Mouse (Mus musculus) heart, embryonic 10.5 days (tissue): ENCODE measurements at regions not wholly inside any gene's neighbourhood (a gene's known extent, or its start where the extent isn't known, plus 50 kb on each side); places are given as distances from the start of the nearest gene placed in this dataset.

Experiments
- DNase-seq: peaks from one replicate; pipeline ENCODE4 v3.0.0-alpha.2; 2017; ENCODE audit warnings: low spot score
- H3K27ac ChIP-seq: fragments of 300-500 bp; sonication (generic); 2 replicates; pipeline ENCODE4 v1.5.1; 2016; ENCODE audit warnings: mild to moderate bottlenecking
- H3K27me3 ChIP-seq: fragments of 300-500 bp; sonication (generic); 2 replicates; pipeline ENCODE4 v1.6.1; 2016; ENCODE audit warnings: mild to moderate bottlenecking; ENCODE audit not compliant: poor library complexity, insufficient read depth, severe bottlenecking
- H3K36me3 ChIP-seq: fragments of 300-500 bp; sonication (generic); 2 replicates; pipeline ENCODE4 v1.6.1; 2016; ENCODE audit warnings: mild to moderate bottlenecking, moderate library complexity
- H3K4me1 ChIP-seq: fragments of 300-500 bp; sonication (generic); 2 replicates; pipeline ENCODE4 v1.6.1; 2016; ENCODE audit warnings: mild to moderate bottlenecking
- H3K4me3 ChIP-seq: fragments of 300-500 bp; sonication (generic); 2 replicates; pipeline ENCODE4 v1.5.1; 2016; ENCODE audit warnings: mild to moderate bottlenecking, moderate library complexity
- H3K9me3 ChIP-seq: fragments of 300-500 bp; sonication (generic); 2 replicates; pipeline ENCODE4 v1.6.1; 2016; ENCODE audit warnings: mild to moderate bottlenecking, moderate library complexity
- WGBS: fragments of 180-500 bp; shearing (Covaris S2); methylation state at CpG from one replicate; pipeline ENCODE4 v1.1.7; 2016; 5-methylcytosine and 5-hydroxymethylcytosine counted together

GRCm38 (mm10) chr2:50377609-50378413, 81.2 kb upstream of the Mmadhc start:
- DNase-seq, result no peak
- no peaks in the 10 kb centered on the region for H3K27me3 ChIP-seq
- no peaks in the 10 kb centered on the region for H3K4me1 ChIP-seq
- WGBS, result 80% methylated on average over 16 of the region's 16 CpGs
- H3K4me3 ChIP-seq, result no peak overlapping the region
- no peak overlapping the region for H3K27ac ChIP-seq
- H3K36me3 ChIP-seq, result no peaks in the 10 kb centered on the region
- H3K9me3 ChIP-seq, result no peaks in the 10 kb centered on the region

DNA sequence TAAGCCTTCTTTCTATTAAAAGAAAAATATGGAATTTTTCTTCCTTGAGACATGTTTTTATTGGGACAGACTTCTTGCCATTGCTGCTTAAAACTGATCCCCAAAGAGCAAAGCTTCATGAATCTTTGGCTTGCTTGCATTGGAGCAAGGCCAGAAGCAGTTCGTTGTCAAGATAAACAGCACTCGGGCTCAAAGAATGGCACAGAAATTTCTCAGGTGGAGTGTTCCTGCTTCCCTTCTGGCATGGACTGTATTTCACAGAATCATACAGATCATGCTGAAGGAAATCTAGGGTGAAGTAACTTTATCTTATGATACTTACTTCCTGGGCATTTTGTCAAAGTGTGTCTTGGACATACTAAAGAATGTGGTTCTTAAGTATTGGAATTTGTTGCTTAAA, 77.0 kb upstream of the Mmadhc start:
- H3K9me3 ChIP-seq, result no peaks in the 10 kb centered on the region
- H3K4me3 ChIP-seq, result no peak overlapping the region
- H3K27me3 ChIP-seq, result no peaks in the 10 kb centered on the region
- H3K27ac ChIP-seq, result no peak overlapping the region
- 51% methylated on average over 2 of the region's 2 CpGs for WGBS
- DNase-seq, result no peak
- no peaks in the 10 kb centered on the region for H3K4me1 ChIP-seq
- H3K36me3 ChIP-seq, result no peaks in the 10 kb centered on the region

DNA sequence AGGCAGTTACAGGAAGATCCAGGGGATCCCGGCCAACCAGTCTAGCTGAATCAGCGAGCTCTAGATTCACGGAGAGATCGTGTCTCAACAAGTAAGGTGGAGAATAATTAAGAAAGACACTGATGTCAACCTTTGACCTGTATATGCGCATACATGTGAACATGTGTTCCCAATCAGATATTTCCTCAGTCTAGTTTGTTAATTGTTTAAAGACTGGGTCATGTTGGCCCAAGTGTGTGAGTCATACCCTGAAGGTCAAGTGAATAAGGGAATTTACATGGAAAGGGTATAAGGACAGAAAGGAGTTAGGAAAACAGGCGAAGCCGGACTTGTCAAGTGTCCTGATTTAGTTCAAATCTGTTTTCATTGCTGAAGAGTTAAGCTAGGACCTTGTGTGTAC, 76.4 kb upstream of the Mmadhc start:
- Histone ChIP-seq H3K36me3 (no peaks in the 10 kb centered on the region), H3K27ac (no peak overlapping the region), H3K27me3 (no peaks in the 10 kb centered on the region), H3K4me3 (no peak overlapping the region), H3K9me3 (no peaks in the 10 kb centered on the region), H3K4me1 (no peaks in the 10 kb centered on the region)
- DNase-seq, result no peak
- 89% methylated on average over 7 of the region's 7 CpGs for WGBS

DNA sequence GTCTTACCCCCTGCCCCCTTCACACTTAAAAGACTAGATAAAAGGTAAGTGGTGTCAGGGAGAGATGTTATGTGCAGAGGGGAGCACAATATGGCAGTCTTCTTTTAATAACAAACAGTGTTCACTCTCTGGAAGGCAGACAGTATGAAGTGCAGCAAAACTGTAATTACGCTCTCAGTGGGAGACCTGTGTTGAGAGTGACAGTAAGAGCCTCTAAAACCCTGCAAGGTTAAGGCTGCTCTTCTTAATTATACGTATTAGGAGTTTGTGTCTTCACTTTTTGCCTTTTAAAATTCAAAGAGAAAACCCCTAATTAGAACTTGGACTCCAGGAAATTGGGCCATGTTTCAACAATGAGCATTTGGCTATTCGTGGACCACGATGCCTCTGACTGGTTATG, 72.2 kb upstream of the Mmadhc start:
- H3K27me3 ChIP-seq, result no peaks in the 10 kb centered on the region
- 78% methylated on average over 4 of the region's 4 CpGs for WGBS

GRCm38 (mm10) chr2:50368351-50368750, 71.8 kb upstream of the Mmadhc start:
- H3K27me3 ChIP-seq, result no peaks in the 10 kb centered on the region
- WGBS, result 77% methylated on average over 6 of the region's 6 CpGs
- no peaks in the 10 kb centered on the region for H3K9me3 ChIP-seq
- no peaks in the 10 kb centered on the region for H3K36me3 ChIP-seq
- no peaks in the 10 kb centered on the region for H3K4me1 ChIP-seq
- H3K27ac ChIP-seq, result no peak overlapping the region
- no peak for DNase-seq
- H3K4me3 ChIP-seq, result no peak overlapping the region

More for the DNA sequence above, 72.2 kb upstream of the Mmadhc start:
- Histone ChIP-seq H3K36me3 (no peaks in the 10 kb centered on the region), H3K9me3 (no peaks in the 10 kb centered on the region), H3K27ac (no peak overlapping the region), H3K4me3 (no peak overlapping the region), H3K4me1 (no peaks in the 10 kb centered on the region)
- no peak for DNase-seq

DNA sequence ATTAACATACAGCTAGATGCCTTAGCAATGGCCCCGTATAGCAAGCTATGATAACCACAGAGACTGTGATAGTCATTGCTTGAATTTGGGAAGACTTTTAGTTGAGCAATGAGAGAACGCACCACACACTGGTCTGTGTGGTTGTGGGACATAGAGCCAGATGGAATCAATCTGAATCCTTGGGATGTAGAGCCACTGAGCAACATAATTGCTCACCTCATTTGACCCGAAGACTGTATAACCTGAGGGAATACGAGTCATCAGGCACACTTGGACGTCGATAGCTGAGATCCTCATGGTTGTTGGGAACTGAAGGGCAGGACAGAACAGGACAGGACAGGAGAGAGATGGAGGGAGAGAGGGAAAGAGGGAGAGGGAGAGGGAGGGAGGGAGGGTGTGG, 68.6 kb upstream of the Mmadhc start:
- WGBS, result 87% methylated on average over 6 of the region's 6 CpGs
- no peak for DNase-seq
- Histone ChIP-seq H3K4me3 (no peak overlapping the region), H3K9me3 (no peaks in the 10 kb centered on the region), H3K27ac (no peak overlapping the region), H3K27me3 (no peaks in the 10 kb centered on the region), H3K36me3 (no peaks in the 10 kb centered on the region), H3K4me1 (no peaks in the 10 kb centered on the region)

- Histone ChIP-seq H3K4me3 (no peak overlapping the region), H3K9me3 (no peaks in the 10 kb centered on the region), H3K27ac (no peak overlapping the region), H3K4me1 (no peaks in the 10 kb centered on the region), H3K27me3 (no peaks in the 10 kb centered on the region), H3K36me3 (no peaks in the 10 kb centered on the region)
- WGBS, result 80% methylated on average over 2 of the region's 2 CpGs
- no peak for DNase-seq
Observed at GRCm38 (mm10) chr2:50356089-50356488, 59.5 kb upstream of the Mmadhc start.

- no peak for DNase-seq
- 72% methylated on average over 10 of the region's 10 CpGs for WGBS
Observed at GRCm38 (mm10) chr2:50347486-50348265, 51.1 kb upstream of the Mmadhc start.

More at GRCm38 (mm10) chr2:50347486-50348265, 51.1 kb upstream of the Mmadhc start:
- Histone ChIP-seq H3K4me1 (no peaks in the 10 kb centered on the region), H3K27me3 (no peaks in the 10 kb centered on the region), H3K27ac (no peak overlapping the region), H3K36me3 (no peaks in the 10 kb centered on the region), H3K9me3 (no peaks in the 10 kb centered on the region), H3K4me3 (no peak overlapping the region)
